Mouse (Mus musculus) olfactory bulb, adult 2 months (tissue): ENCODE data around the gene Patj. TPM values are rescaled to one million over a fixed set of nuclear protein-coding genes. Genes with fewer than 3 reads are reported as not detected.
"Not testable (repeated sequence)": the region's sequence is repeated elsewhere in the genome, so short reads cannot be mapped to it uniquely, and the experiment has no call there.

ENCODE experiments used
- H3K27ac ChIP-seq: fragments of 200-500 bp; 2 replicates; pipeline ENCODE4 v1.5.1; 2012; ENCODE audit warnings: low read depth, low read length; ENCODE audit not compliant: insufficient read depth
- H3K4me1 ChIP-seq: fragments of 200-500 bp; 2 replicates; pipeline ENCODE4 v1.6.1; 2012; ENCODE audit warnings: low read length; ENCODE audit not compliant: control insufficient read depth, insufficient read depth
- H3K4me3 ChIP-seq: fragments of 200-500 bp; 2 replicates; pipeline ENCODE4 v1.5.1; 2012; ENCODE audit warnings: mild to moderate bottlenecking, low read depth, low read length, moderate library complexity; ENCODE audit not compliant: insufficient read depth
- CTCF ChIP-seq: fragments of 200-500 bp; IDR thresholded peaks from 2 replicates; pipeline ENCODE4 v1.5.1; 2012; ENCODE audit warnings: low read depth, mild to moderate bottlenecking, low read length, moderate library complexity; ENCODE audit not compliant: insufficient read depth
- POLR2A ChIP-seq: fragments of 200-500 bp; IDR thresholded peaks from 2 replicates; pipeline ENCODE4 v1.6.1; 2012; ENCODE audit warnings: mild to moderate bottlenecking, low read depth, low read length, moderate library complexity; ENCODE audit not compliant: insufficient read depth
- WGBS: fragments of 180-500 bp; shearing (Covaris S2); methylation state at CpG from one replicate; pipeline ENCODE4 v1.1.7; 2018; 5-methylcytosine and 5-hydroxymethylcytosine counted together
- polyA plus RNA-seq: library from polyadenylated mRNA; stranded (reverse); fragments of >200 nt; gene quantifications from 2 replicates; pipeline ENCODE4 v1.2.4, GENCODE M21; 2012; ENCODE audit warnings: low replicate concordance; ENCODE audit not compliant: missing spikeins, insufficient read depth, insufficient read length

Patj gene
- polyA plus RNA-seq, 1 experiment = not detected

DNA sequence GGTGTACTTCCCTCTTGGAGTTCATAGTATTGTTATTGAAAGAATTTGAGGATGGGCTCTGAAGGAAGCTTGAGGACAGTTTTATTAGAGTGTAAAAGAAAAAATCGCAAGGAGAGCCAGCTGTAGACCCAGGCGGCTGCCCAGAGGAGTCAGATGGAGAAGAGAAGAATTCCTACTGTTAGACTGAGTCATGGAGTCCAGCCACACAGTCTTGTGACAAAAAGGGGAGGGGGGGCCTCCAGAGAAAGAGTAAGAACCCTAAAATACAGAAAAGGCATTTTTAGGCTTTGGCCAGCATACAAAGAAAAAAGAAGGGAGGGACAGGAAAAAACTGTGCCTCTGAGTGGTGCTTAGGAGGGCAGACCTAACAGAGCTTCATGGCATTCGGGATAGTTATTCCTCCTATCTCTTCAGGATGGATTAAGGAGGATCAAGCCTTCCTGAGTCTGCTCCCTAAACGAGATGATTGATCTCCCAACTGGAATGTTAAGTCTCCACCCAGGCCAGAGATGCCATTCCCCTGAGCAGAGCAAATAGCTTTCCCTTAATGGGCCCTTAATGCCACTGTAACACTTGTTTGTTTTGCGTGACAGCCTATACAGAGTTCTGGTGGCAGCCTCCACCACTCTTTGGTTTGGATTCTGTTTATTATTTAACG lies 5.5 kb downstream of the Patj start:
- Histone ChIP-seq H3K4me1 (0 out of 2 replicates have a peak, but pooled peaks cover 2% of the 10 kb centered on the region), H3K27ac (no peak overlapping the region), H3K4me3 (no peak overlapping the region)
- TF ChIP-seq POLR2A (no peak), CTCF (no peak)
- WGBS = 60% methylated on average over 6 of the region's 6 CpGs

GRCm38 (mm10) chr4:98401584-98401962 lies 6.0 kb downstream of the Patj start:
- Histone ChIP-seq H3K4me1 (no peaks in the 10 kb centered on the region), H3K4me3 (no peak overlapping the region), H3K27ac (no peak overlapping the region)
- no peak for TF ChIP-seq CTCF
- 93% methylated on average over 2 of the region's 2 CpGs for WGBS

GRCm38 (mm10) chr4:98403492-98403891 lies 7.9 kb downstream of the Patj start:
- H3K4me1 ChIP-seq = no peaks in the 10 kb centered on the region
- TF ChIP-seq POLR2A (no peak), CTCF (no peak)
- no peak overlapping the region for H3K27ac ChIP-seq
- WGBS = 81% methylated on average over 4 of the region's 4 CpGs
- no peak overlapping the region for H3K4me3 ChIP-seq

GRCm38 (mm10) chr4:98404412-98404811 lies 8.8 kb downstream of the Patj start:
- H3K4me1 ChIP-seq = no peaks in the 10 kb centered on the region
- WGBS = 97% methylated on average over 6 of the region's 6 CpGs

DNA sequence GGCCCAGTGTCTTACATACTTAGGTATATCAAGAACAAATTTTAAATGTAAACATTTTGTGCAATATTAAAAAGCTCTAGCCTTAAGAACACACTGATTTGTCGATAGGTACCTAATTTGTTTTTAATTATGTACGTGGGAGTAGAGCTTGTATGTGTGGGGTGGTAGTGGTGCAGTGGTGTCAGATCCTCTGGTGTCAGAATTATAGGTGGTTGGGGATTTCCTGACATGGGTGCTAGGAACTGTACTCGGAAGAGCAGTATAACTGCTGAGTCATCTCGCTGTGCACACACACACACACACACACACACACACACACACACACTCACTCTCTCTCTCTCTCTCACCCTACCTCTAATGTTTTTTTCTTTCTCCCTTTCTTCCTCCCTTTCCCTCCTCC lies 12.9 kb downstream of the Patj start:
- Histone ChIP-seq H3K27ac (no peak overlapping the region), H3K4me1 (no peaks in the 10 kb centered on the region), H3K4me3 (no peak overlapping the region)
- TF ChIP-seq POLR2A (no peak), CTCF (no peak)
- WGBS = 80% methylated on average over 4 of the region's 4 CpGs

More at GRCm38 (mm10) chr4:98404412-98404811, 8.8 kb downstream of the Patj start:
- Histone ChIP-seq H3K4me3 (no peak overlapping the region), H3K27ac (no peak overlapping the region)
- TF ChIP-seq POLR2A = no peak
- no peak for TF ChIP-seq CTCF

- H3K27ac ChIP-seq, H3K4me3 ChIP-seq, H3K4me1 ChIP-seq: not testable (repeated sequence)
- 98% methylated on average over 8 of the region's 8 CpGs for WGBS
These were observed 19.6 kb downstream of the Patj start for GRCm38 (mm10) chr4:98415150-98415549.

- H3K4me3 ChIP-seq = no peak overlapping the region
- H3K4me1 ChIP-seq = no peaks in the 10 kb centered on the region
- no peak overlapping the region for H3K27ac ChIP-seq
- TF ChIP-seq POLR2A (no peak), CTCF (no peak)
- 88% methylated on average over 8 of the region's 8 CpGs for WGBS
These were observed 32.8 kb downstream of the Patj start for GRCm38 (mm10) chr4:98428371-98428770.

DNA sequence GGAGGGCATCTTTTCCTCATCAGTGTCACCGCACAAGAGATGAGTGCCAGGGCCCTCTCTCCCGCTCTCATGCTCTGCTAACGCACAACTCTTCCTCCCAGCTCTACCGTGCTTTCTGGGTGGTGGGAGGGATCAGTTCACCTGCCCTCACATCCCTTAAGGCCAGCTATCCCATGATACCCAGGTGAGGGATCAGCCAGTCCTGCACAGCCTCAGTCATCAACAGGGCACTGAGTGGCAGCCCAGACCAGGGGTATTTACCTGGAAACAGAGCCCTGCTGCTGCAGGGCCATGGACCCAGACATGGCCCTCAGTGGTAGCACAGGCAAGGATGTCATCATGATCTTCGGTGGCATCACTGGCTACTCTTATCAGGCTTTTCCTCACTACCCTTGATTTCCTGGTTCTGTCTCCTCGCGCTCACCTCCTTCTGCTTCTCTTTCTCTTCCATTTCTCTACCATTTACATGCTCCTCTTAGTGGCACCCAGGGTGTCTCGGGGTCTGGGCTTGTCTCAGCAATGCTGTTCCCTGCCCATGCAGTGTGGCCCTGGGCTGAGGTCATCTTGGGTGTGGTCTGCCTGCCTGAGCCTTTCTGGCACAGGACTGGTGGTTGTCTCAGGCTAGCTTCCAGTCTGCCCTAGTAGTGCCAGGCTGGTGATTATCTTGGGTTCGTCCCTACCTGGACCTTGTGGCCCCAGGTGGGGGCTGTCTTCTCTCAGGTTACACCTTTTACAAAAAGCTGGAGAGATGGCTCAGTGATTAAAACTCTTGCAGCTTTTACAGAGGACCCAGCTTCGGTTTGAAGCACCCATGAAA lies 40.3 kb downstream of the Patj start:
- TF ChIP-seq CTCF (no peak), POLR2A (no peak)
- WGBS = 90% methylated on average over 10 of the region's 10 CpGs
- Histone ChIP-seq H3K27ac (no peak overlapping the region), H3K4me1 (peaks cover 5% of the 10 kb centered on the region; the same call in 1 of the 2 replicates), H3K4me3 (no peak overlapping the region)

GRCm38 (mm10) chr4:98436664-98437363 lies 41.2 kb downstream of the Patj start:
- peaks cover 5% of the 10 kb centered on the region; the same call in 1 of the 2 replicates for H3K4me1 ChIP-seq
- WGBS = 53% methylated on average over 12 of the region's 12 CpGs
- TF ChIP-seq CTCF (no peak), POLR2A (no peak)
- H3K27ac ChIP-seq = no peak overlapping the region; the same call in 1 of the 2 replicates
- H3K4me3 ChIP-seq = no peak overlapping the region
